Mouse (Mus musculus) stomach, embryonic 14.5 days (tissue): ENCODE data around the gene Gm12216. TPM values are rescaled to one million over a fixed set of nuclear protein-coding genes. Genes with fewer than 3 reads are reported as not detected.

Experiments
- ATAC-seq: fragments of 200-750 bp; cut with Nextera tagmentation; 2 replicates; pipeline ENCODE4 v1.8.0; 2017; ENCODE audit warnings: low read depth, moderate TSS enrichment; ENCODE audit not compliant: insufficient number of reproducible peaks, insufficient read depth, low FRiP score
- H3K27ac ChIP-seq: fragments of 300-500 bp; sonication (generic); 2 replicates; pipeline ENCODE4 v1.5.1; 2014; ENCODE audit warnings: mild to moderate bottlenecking, low read length, moderate library complexity, mixed read lengths
- H3K27me3 ChIP-seq: fragments of 300-500 bp; sonication (generic); 2 replicates; pipeline ENCODE4 v1.6.1; 2014; ENCODE audit warnings: low read length, control low read depth, mixed read lengths; ENCODE audit not compliant: control insufficient read depth, insufficient read depth
- H3K36me3 ChIP-seq: fragments of 300-500 bp; sonication (generic); 2 replicates; pipeline ENCODE4 v1.6.1; 2014; ENCODE audit warnings: mild to moderate bottlenecking, control low read depth, low read length, moderate library complexity, mixed read lengths; ENCODE audit not compliant: control insufficient read depth, insufficient read depth
- H3K4me1 ChIP-seq: fragments of 300-500 bp; sonication (generic); 2 replicates; pipeline ENCODE4 v1.6.1; 2014; ENCODE audit warnings: low read length, control low read depth, mixed read lengths; ENCODE audit not compliant: control insufficient read depth, insufficient read depth
- H3K4me2 ChIP-seq: fragments of 300-500 bp; sonication (generic); replicated peaks from 2 replicates; pipeline ENCODE4 v1.6.1; 2014; ENCODE audit warnings: low read depth, low read length, control low read depth
- H3K4me3 ChIP-seq: fragments of 300-500 bp; sonication (generic); 2 replicates; pipeline ENCODE4 v1.5.1; 2014; ENCODE audit warnings: low read depth, low read length, control low read depth
- H3K9ac ChIP-seq: fragments of 300-500 bp; sonication (generic); replicated peaks from 2 replicates; pipeline ENCODE4 v1.6.1; 2014; ENCODE audit warnings: low read depth, mild to moderate bottlenecking, control low read depth, low read length, moderate library complexity, mixed read lengths
- H3K9me3 ChIP-seq: fragments of 300-500 bp; sonication (generic); 2 replicates; pipeline ENCODE4 v1.6.1; 2016; ENCODE audit warnings: low read depth, low read length, control low read depth; ENCODE audit not compliant: control insufficient read depth
- WGBS: fragments of 180-500 bp; shearing (Covaris S2); extraction: QIAGEN DNeasy Blood & Tissue Kit; methylation state at CpG from one replicate; pipeline ENCODE4 v1.1.7; 2014; 5-methylcytosine and 5-hydroxymethylcytosine counted together
- polyA plus RNA-seq: library from polyadenylated mRNA; unstranded; fragments of >200 nt; fragmentation: Nextera tagmentation; extraction: Ambion mirVana; gene quantifications from 2 replicates; pipeline ENCODE4 v1.2.1, GENCODE M21; 2014

Gm12216 gene
- polyA plus RNA-seq, 1 experiment from 2014 or later = 4.3 TPM

- no peak overlapping the region for H3K27ac ChIP-seq
- H3K27me3 ChIP-seq = no peaks in the 10 kb centered on the region
- ATAC-seq = no peak
- H3K9ac ChIP-seq = no peak overlapping the region
- no peaks in the 10 kb centered on the region for H3K36me3 ChIP-seq
- WGBS = 69% methylated on average over 6 of the region's 6 CpGs
- no peaks in the 10 kb centered on the region for H3K4me1 ChIP-seq
- no peak overlapping the region for H3K4me3 ChIP-seq
- H3K9me3 ChIP-seq = no peaks in the 10 kb centered on the region
- no peak overlapping the region for H3K4me2 ChIP-seq
Measured at GRCm38 (mm10) chr11:53896935-53897334, 37.9 kb upstream of the Gm12216 start.

DNA sequence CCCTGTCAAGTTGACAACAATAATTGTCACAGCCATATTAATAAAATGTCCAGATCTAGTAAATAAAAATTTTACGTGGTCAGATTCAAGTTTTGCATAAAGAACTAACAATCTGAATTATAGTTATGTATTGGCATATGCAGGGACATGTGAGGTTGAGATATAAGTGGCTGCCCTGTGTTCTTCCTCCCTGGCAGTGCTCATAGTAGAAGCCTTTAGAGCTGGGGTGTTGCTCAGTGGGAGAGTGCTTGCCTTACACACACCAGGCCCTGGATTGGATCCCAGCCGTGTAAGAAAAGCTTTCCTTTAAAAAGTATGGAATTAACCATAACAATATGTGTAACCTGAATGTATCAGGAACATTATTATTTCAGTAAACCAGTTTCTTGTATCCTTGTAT lies 34.4 kb upstream of the Gm12216 start:
- no peaks in the 10 kb centered on the region for H3K9me3 ChIP-seq
- no peaks in the 10 kb centered on the region for H3K36me3 ChIP-seq
- H3K4me3 ChIP-seq = no peak overlapping the region
- no peaks in the 10 kb centered on the region for H3K27me3 ChIP-seq
- no peak for ATAC-seq
- H3K4me1 ChIP-seq = peaks cover 9% of the 10 kb centered on the region; the same call in 1 of the 2 replicates
- H3K9ac ChIP-seq = no peak overlapping the region
- no peak overlapping the region for H3K4me2 ChIP-seq
- WGBS = 61% methylated on average over 2 of the region's 2 CpGs
- no peak overlapping the region for H3K27ac ChIP-seq

DNA sequence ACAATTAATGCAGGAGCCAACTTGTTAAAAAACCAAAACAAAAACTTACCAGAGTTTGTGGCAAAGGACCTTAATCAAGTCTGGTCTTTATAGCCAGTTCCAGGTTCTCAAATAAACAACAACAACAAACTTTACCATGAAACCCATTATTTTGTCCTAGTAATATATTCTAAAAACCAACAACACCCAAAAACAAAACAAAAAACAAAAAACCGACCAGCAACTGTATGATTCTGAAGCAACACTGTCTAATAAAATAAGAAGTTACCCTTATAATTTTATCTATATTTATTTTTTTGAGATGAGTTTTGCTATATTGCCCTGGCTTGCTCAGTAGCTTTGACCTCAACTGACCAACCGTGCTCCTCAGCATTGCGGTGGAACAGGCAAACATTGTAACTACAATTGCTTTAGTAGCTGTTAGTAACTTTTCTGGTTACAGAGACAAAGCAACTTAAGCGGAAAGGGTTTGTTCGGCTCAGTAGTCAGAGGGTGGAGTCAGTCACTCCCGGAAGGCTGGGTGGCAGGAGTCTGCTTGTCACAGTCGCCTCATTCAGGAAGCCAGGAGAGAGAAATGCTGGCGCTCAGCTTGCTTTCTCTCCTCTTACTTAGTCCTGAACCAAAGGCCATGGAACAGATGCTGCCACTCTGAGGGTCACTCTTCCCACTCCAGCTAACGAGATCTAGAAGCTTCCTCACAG lies 33.8 kb upstream of the Gm12216 start:
- H3K4me2 ChIP-seq = no peak overlapping the region
- H3K27ac ChIP-seq = no peak overlapping the region
- H3K9me3 ChIP-seq = no peaks in the 10 kb centered on the region

GRCm38 (mm10) chr11:53891505-53892451 lies 32.7 kb upstream of the Gm12216 start, which contains the start of gene Slc22a5:
Slc22a5 (minus strand) TSS chr11:53891660.
- H3K9me3 ChIP-seq = no peaks in the 10 kb centered on the region
- peak; percentile 99 for ATAC-seq
- peak within 1 kb of the TSS; percentile 86 for H3K4me2 ChIP-seq
- H3K27ac ChIP-seq = peak within 1 kb of the TSS; percentile 67; the same call in 1 of the 2 replicates
- peak within 1 kb of the TSS; percentile 53; the same call in 1 of the 2 replicates for H3K9ac ChIP-seq
- H3K36me3 ChIP-seq = no peaks in the 10 kb centered on the region
- no peaks in the 10 kb centered on the region for H3K27me3 ChIP-seq
- peak within 1 kb of the TSS; percentile 54 for H3K4me3 ChIP-seq
- peaks cover 13% of the 10 kb centered on the region; the same call in 1 of the 2 replicates for H3K4me1 ChIP-seq
- 4% methylated on average over 63 of the region's 63 CpGs for WGBS

More for the DNA sequence above, 33.8 kb upstream of the Gm12216 start:
- H3K9ac ChIP-seq = no peak overlapping the region
- no peak for ATAC-seq
- H3K4me1 ChIP-seq = peaks cover 13% of the 10 kb centered on the region; the same call in 1 of the 2 replicates
- 45% methylated on average over 9 of the region's 9 CpGs for WGBS
- no peaks in the 10 kb centered on the region for H3K27me3 ChIP-seq
- no peaks in the 10 kb centered on the region for H3K36me3 ChIP-seq
- no peak overlapping the region for H3K4me3 ChIP-seq

DNA sequence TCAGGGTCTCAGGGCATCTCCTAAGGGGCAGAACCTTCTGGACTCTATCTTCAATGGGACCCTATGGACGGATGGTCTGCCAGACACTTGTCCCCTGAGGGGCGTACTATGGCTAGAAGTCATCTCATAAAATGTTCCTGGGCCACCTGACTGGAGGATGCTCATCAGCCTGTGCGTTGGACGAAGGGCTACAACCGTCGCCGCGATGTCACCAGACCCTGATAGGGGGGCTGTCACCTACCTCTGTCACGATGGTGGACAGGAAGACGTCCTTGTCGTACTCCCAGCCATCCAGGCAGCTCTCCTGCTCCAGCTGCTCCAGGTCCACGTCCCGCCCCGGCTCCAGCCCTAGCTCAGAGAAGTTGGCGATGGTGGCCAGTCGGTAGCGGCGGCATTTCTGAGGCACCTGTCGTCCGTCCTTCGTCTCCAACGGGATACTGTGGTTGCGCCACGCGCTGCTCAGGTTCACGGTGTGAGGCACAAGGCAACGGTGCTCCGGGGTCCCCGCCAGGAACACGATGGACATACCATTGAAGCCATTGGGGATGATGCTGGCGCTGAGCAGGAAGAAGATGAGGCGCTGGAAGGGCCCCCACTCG lies 31.9 kb upstream of the Gm12216 start:
- Histone ChIP-seq H3K36me3 (no peaks in the 10 kb centered on the region), H3K4me2 (peak overlapping the region; percentile 86), H3K4me1 (peaks cover 13% of the 10 kb centered on the region; the same call in 1 of the 2 replicates), H3K4me3 (peak overlapping the region; percentile 54), H3K9me3 (no peaks in the 10 kb centered on the region), H3K9ac (peak overlapping the region; percentile 53; the same call in 1 of the 2 replicates), H3K27me3 (no peaks in the 10 kb centered on the region), H3K27ac (0 out of 2 replicates have a peak overlapping the region, but pooled peaks have one; percentile 33)
- ATAC-seq = peak; percentile 16; the same call in 1 of the 2 replicates
- 3% methylated on average over 33 of the region's 33 CpGs for WGBS

DNA sequence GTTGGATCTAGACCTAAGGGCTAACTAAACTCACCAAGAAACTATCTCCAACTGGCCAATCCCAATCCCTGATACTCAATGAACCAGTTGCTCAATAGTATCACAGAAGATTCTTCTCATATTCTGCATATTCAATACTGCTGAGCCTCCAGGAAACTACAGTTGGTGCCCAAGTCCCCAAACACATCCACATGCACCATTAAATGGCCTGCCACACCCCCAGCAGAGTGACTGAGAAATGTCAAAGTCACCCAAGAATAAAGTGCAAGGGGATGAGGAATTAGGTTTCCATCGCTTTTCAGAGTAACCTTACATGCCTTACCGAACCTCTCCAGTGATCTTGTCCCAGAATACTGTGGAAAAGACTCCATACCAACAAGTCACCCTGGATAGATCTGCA lies 31.2 kb upstream of the Gm12216 start:
- no peak overlapping the region for H3K27ac ChIP-seq
- 83% methylated on average over 2 of the region's 2 CpGs for WGBS
- H3K9me3 ChIP-seq = no peaks in the 10 kb centered on the region
- H3K4me1 ChIP-seq = peaks cover 13% of the 10 kb centered on the region; the same call in 1 of the 2 replicates
- H3K36me3 ChIP-seq = no peaks in the 10 kb centered on the region
- H3K4me3 ChIP-seq = no peak overlapping the region
- H3K9ac ChIP-seq = no peak overlapping the region
- no peaks in the 10 kb centered on the region for H3K27me3 ChIP-seq
- no peak for ATAC-seq
- peak overlapping the region; percentile 86 for H3K4me2 ChIP-seq

GRCm38 (mm10) chr11:53889091-53889645 lies 30.1 kb upstream of the Gm12216 start:
- H3K27me3 ChIP-seq = no peaks in the 10 kb centered on the region
- WGBS = 22% methylated on average over 4 of the region's 4 CpGs
- H3K36me3 ChIP-seq = no peaks in the 10 kb centered on the region
- H3K4me3 ChIP-seq = no peak overlapping the region
- H3K9ac ChIP-seq = no peak overlapping the region
- H3K27ac ChIP-seq = no peak overlapping the region
- ATAC-seq = no peak
- H3K4me2 ChIP-seq = 0 out of 2 replicates have a peak overlapping the region, but pooled peaks have one; percentile 7
- H3K4me1 ChIP-seq = peaks cover 13% of the 10 kb centered on the region; the same call in 1 of the 2 replicates
- H3K9me3 ChIP-seq = no peaks in the 10 kb centered on the region

DNA sequence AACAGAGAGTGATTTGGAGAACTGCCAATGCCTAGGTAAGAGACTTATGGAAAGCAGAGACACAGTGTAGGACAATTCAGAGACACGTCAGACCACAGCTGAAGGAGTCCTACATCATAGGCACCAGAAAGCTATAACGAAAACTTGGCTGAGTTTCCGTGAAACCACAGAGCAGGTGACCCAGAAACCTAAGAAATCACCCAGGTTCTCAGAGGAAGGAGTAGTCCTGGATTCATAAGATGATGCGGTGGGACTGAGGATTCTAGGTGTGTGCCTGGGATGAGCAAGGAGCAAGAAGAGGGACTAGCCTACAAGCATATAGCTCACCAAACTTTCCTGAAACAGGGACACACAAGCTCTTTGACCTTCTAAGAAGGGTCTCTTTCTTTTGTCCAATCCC lies 29.2 kb upstream of the Gm12216 start:
- Histone ChIP-seq H3K9me3 (no peaks in the 10 kb centered on the region), H3K4me2 (no peak overlapping the region), H3K27ac (no peak overlapping the region), H3K36me3 (no peaks in the 10 kb centered on the region), H3K4me3 (no peak overlapping the region), H3K9ac (no peak overlapping the region), H3K27me3 (no peaks in the 10 kb centered on the region), H3K4me1 (peaks cover 13% of the 10 kb centered on the region; the same call in 1 of the 2 replicates)
- WGBS = 72% methylated on average over 4 of the region's 4 CpGs
- ATAC-seq = no peak
